Mouse (Mus musculus) G1E (cell line): ENCODE results near the gene Bcl2l11. TPM values are rescaled to one million over a fixed set of nuclear protein-coding genes. Genes with fewer than 3 reads are reported as not detected.

Experiments
- ATAC-seq: 2 replicates; pipeline ENCODE4 v1.8.0; 2016; ENCODE audit warnings: mild to moderate bottlenecking; ENCODE audit not compliant: insufficient number of reproducible peaks, poor library complexity, low FRiP score, severe bottlenecking; ENCODE audit errors: extremely low read depth
- DNase-seq: peaks from one replicate; pipeline ENCODE4 v3.0.0; 2012; ENCODE audit warnings: low spot score
- H3K27me3 ChIP-seq: 2 replicates; pipeline ENCODE4 v1.6.1; 2012; ENCODE audit warnings: mild to moderate bottlenecking, low read length, inconsistent platforms; ENCODE audit not compliant: insufficient read depth
- H3K36me3 ChIP-seq: replicated peaks from 2 replicates; pipeline ENCODE3; 2012; ENCODE audit warnings: mild to moderate bottlenecking, inconsistent platforms
- H3K4me1 ChIP-seq: 2 replicates; pipeline ENCODE4 v1.6.1; 2012; ENCODE audit warnings: low read depth, low read length, inconsistent platforms, mixed read lengths; ENCODE audit not compliant: insufficient read depth
- H3K4me3 ChIP-seq: 2 replicates; pipeline ENCODE4 v1.5.1; 2012; ENCODE audit warnings: low read depth, mild to moderate bottlenecking, inconsistent platforms, low read length, moderate library complexity, mixed read lengths
- H3K9me3 ChIP-seq: replicated peaks from 2 replicates; pipeline ENCODE4 v1.6.1; 2012; ENCODE audit warnings: inconsistent platforms
- CTCF ChIP-seq: IDR thresholded peaks from 2 replicates; pipeline ENCODE4 v1.5.1; 2012; ENCODE audit warnings: low read depth, low read length, inconsistent platforms, mixed read lengths
- GATA1 ChIP-seq: IDR thresholded peaks from 2 replicates; pipeline ENCODE4 v1.6.1; 2012; ENCODE audit warnings: borderline replicate concordance, low read length, inconsistent platforms, mixed read lengths
- GATA2 ChIP-seq: IDR thresholded peaks from 2 replicates; pipeline ENCODE4 v1.6.1; 2012; ENCODE audit warnings: low read depth, low read length, inconsistent platforms, borderline replicate concordance
- POLR2AphosphoS5 ChIP-seq: IDR thresholded peaks from 2 replicates; pipeline ENCODE4 v1.6.1; 2012; ENCODE audit warnings: low read depth, low read length, inconsistent platforms; ENCODE audit not compliant: insufficient replicate concordance
- TAL1 ChIP-seq: conservative IDR thresholded peaks from 2 replicates; pipeline ENCODE4 v1.6.1; 2012; ENCODE audit warnings: low read depth, low read length, inconsistent platforms, mixed read lengths
- polyA plus RNA-seq: library from polyadenylated mRNA; stranded (reverse); fragments of >175 nt; gene quantifications from 2 replicates; pipeline ENCODE4 v1.2.3, GENCODE M21; 2012
- total RNA-seq, 2 experiments: library from RNA; stranded (forward) in 1 of 2; stranded (reverse) in 1 of 2; fragments of 200-1000 nt in 1 of 2; fragments of >200 nt in 1 of 2; fragmentation: Nextera tagmentation in 1 of 2; gene quantifications; 2 replicates each; pipeline ENCODE4 v1.2.3; 2014 to 2017

Bcl2l11 gene
- total RNA-seq (2014; fragmentation: Nextera tagmentation), result 36.3 and 39.7 TPM in 2 replicates
- total RNA-seq (2017), result 18.4 and 18.8 TPM in 2 replicates
- polyA plus RNA-seq, result 34.5 and 39.6 TPM in 2 replicates

- peaks cover 34% of the 10 kb centered on the region for H3K27me3 ChIP-seq
- H3K36me3 ChIP-seq, result peaks cover 21% of the 10 kb centered on the region
- DNase-seq (peak; percentile 92), ATAC-seq (peak; percentile 62)
- no peaks in the 10 kb centered on the region for H3K9me3 ChIP-seq
- H3K4me1 ChIP-seq, result peaks cover 52% of the 10 kb centered on the region
- peak within 1 kb of the TSS; percentile 90 for H3K4me3 ChIP-seq
- TF ChIP-seq CTCF (no peak; the same call in 1 of the 2 replicates), GATA2 (no peak), POLR2AphosphoS5 (no peak), TAL1 (no peak), GATA1 (no peak)
Measured at GRCm38 (mm10) chr2:128125635-128126470, at the start of gene Bcl2l11. Gene Bcl2l11 (plus strand): TSS chr2:128126038.

- no peaks in the 10 kb centered on the region for H3K36me3 ChIP-seq
- peaks cover 22% of the 10 kb centered on the region for H3K27me3 ChIP-seq
- H3K4me3 ChIP-seq, result no peak overlapping the region
- TF ChIP-seq POLR2AphosphoS5 (no peak), CTCF (no peak), TAL1 (no peak), GATA2 (no peak), GATA1 (no peak)
- peaks cover 29% of the 10 kb centered on the region for H3K4me1 ChIP-seq
- no peak for DNase-seq
- no peak for ATAC-seq
- no peaks in the 10 kb centered on the region for H3K9me3 ChIP-seq
Measured at GRCm38 (mm10) chr2:128076936-128077335, 48.9 kb upstream of the Bcl2l11 start.

GRCm38 (mm10) chr2:128078859-128079258 is 47.0 kb upstream of the Bcl2l11 start:
- TF ChIP-seq GATA2 (no peak), CTCF (no peak), TAL1 (no peak), GATA1 (no peak), POLR2AphosphoS5 (no peak)
- no peak for DNase-seq

GRCm38 (mm10) chr2:128079316-128079715 is 46.5 kb upstream of the Bcl2l11 start:
- Histone ChIP-seq H3K4me3 (no peak overlapping the region), H3K27me3 (peaks cover 13% of the 10 kb centered on the region), H3K9me3 (no peaks in the 10 kb centered on the region), H3K4me1 (peaks cover 25% of the 10 kb centered on the region), H3K36me3 (no peaks in the 10 kb centered on the region)
- TF ChIP-seq CTCF (no peak), GATA1 (no peak)
- no peak for ATAC-seq
- no peak for DNase-seq

More at GRCm38 (mm10) chr2:128078859-128079258, 47.0 kb upstream of the Bcl2l11 start:
- Histone ChIP-seq H3K9me3 (no peaks in the 10 kb centered on the region), H3K4me1 (peaks cover 24% of the 10 kb centered on the region), H3K27me3 (peaks cover 15% of the 10 kb centered on the region), H3K36me3 (no peaks in the 10 kb centered on the region), H3K4me3 (no peak overlapping the region)
- ATAC-seq, result no peak

GRCm38 (mm10) chr2:128083844-128084243 is 42.0 kb upstream of the Bcl2l11 start:
- H3K4me3 ChIP-seq, result no peak overlapping the region
- DNase-seq (no peak), ATAC-seq (no peak)
- peaks cover 44% of the 10 kb centered on the region for H3K4me1 ChIP-seq
- H3K9me3 ChIP-seq, result no peaks in the 10 kb centered on the region
- no peaks in the 10 kb centered on the region for H3K36me3 ChIP-seq
- TF ChIP-seq POLR2AphosphoS5, result no peak
- no peak for TF ChIP-seq GATA2
- TF ChIP-seq TAL1, result no peak
- TF ChIP-seq CTCF, result no peak
- TF ChIP-seq GATA1, result no peak
- H3K27me3 ChIP-seq, result peaks cover 4% of the 10 kb centered on the region

- Histone ChIP-seq H3K36me3 (no peaks in the 10 kb centered on the region), H3K4me1 (peaks cover 41% of the 10 kb centered on the region), H3K27me3 (no peaks in the 10 kb centered on the region), H3K9me3 (no peaks in the 10 kb centered on the region), H3K4me3 (no peak overlapping the region)
- TF ChIP-seq TAL1, result peak; percentile 81
- TF ChIP-seq CTCF, result no peak
- ATAC-seq (peak; percentile 34), DNase-seq (no peak)
Measured at GRCm38 (mm10) chr2:128084607-128085006, 41.2 kb upstream of the Bcl2l11 start.
